Comparison of ENCODE assay signal across 8 mouse cellular contexts in genomic region chr16:78490245-78490644, GRCm38 (mm10).
DNase-seq lines count a peak whose midpoint lies in the region; ATAC-seq and TF ChIP-seq lines count a peak whose summit lies in the region.

No protein-coding gene starts in this region.

- H3K4me3 ChIP-seq in heart, adult 2 months, result peak overlapping the region; percentile 42
- peak overlapping the region; percentile 23 for H3K4me3 ChIP-seq in lung, embryonic 15.5 days
- H3K4me3 ChIP-seq in olfactory bulb, adult 2 months (ENCODE audit: insufficient read depth, low read depth, low read length), result peak overlapping the region; percentile 4; the same call in 1 of the 2 replicates

- H3K4me1 ChIP-seq in heart, adult 2 months (ENCODE audit: control insufficient read depth, insufficient read depth, low read length), result no peaks in the 10 kb centered on the region; the same call in 1 of the 2 replicates
- no peaks in the 10 kb centered on the region for H3K4me1 ChIP-seq in lung, embryonic 15.5 days
- H3K4me1 ChIP-seq in olfactory bulb, adult 2 months (ENCODE audit: control insufficient read depth, insufficient read depth, low read length), result peaks cover 3% of the 10 kb centered on the region

- TF ChIP-seq POLR2A in heart, adult 2 months (IDR thresholded peaks at IDR 0.05; ENCODE audit: insufficient read depth, low read depth, low read length), result no peak
- TF ChIP-seq POLR2A in olfactory bulb, adult 2 months (IDR thresholded peaks at IDR 0.05; ENCODE audit: insufficient read depth, low read depth, low read length), result no peak

- no peaks in the 10 kb centered on the region for H3K79me2 ChIP-seq in heart, adult 2 months (replicated peaks; ENCODE audit: control insufficient read depth, insufficient read depth, low read length)

- WGBS in heart, adult 2 months, result 13% methylated on average over 12 of the region's 12 CpGs
- 22% methylated on average over 12 of the region's 12 CpGs for WGBS in lung, embryonic 15.5 days
- 5% methylated on average over 12 of the region's 12 CpGs for WGBS in olfactory bulb, adult 2 months

- H3K4me2 ChIP-seq in lung, embryonic 15.5 days, result peak overlapping the region; percentile 48

- peak overlapping the region; percentile 31; the same call in 1 of the 2 replicates for H3K9ac ChIP-seq in heart, adult 2 months (ENCODE audit: low read depth, low read length)
- no peak overlapping the region for H3K9ac ChIP-seq in lung, embryonic 15.5 days

- H3K27me3 ChIP-seq in heart, adult 2 months (ENCODE audit: control insufficient read depth, insufficient read depth, low read length), result no peaks in the 10 kb centered on the region
- no peaks in the 10 kb centered on the region for H3K27me3 ChIP-seq in lung, embryonic 15.5 days

- TF ChIP-seq EP300 in heart, adult 2 months (IDR thresholded peaks at IDR 0.05; ENCODE audit: insufficient read depth, low read depth, low read length), result no peak

- peak; percentile 69; the same call in 1 of the 2 replicates for ATAC-seq in lung, embryonic 15.5 days (ENCODE audit: borderline replicate concordance, extremely low read depth, low FRiP score, low TSS enrichment)
- ATAC-seq in cerebellum, adult (ENCODE audit: insufficient number of reproducible peaks, low FRiP score, low TSS enrichment), result no peak

- no peak for TF ChIP-seq CTCF in heart, adult 2 months (IDR thresholded peaks at IDR 0.05)
- no peak for TF ChIP-seq CTCF in olfactory bulb, adult 2 months (IDR thresholded peaks at IDR 0.05; ENCODE audit: insufficient read depth, low read depth, low read length)

- intact Hi-C loops in heart, adult 2 months (cut with DNase I), result no loop called here

- DNase-seq in CD4-positive helper T cell, adult 2 months (ENCODE audit: low read depth, low spot score), result peak; percentile 82
- DNase-seq in adrenal gland, postnatal 36 days, result peak; percentile 28 to 57
- peak; percentile 44 to 67 for DNase-seq in heart, adult 2 months
- peak; percentile 19 for DNase-seq in kidney, adult 11 months
- DNase-seq in right cerebral cortex, adult 2 months (ENCODE audit: low spot score in 2 of 2), result no peak

- no peaks in the 10 kb centered on the region for H3K36me3 ChIP-seq in heart, adult 2 months (ENCODE audit: control insufficient read depth, insufficient read depth, low read length)
- H3K36me3 ChIP-seq in lung, embryonic 15.5 days, result no peaks in the 10 kb centered on the region

- peak overlapping the region; percentile 64 for H3K27ac ChIP-seq in heart, adult 2 months
- H3K27ac ChIP-seq in lung, embryonic 15.5 days, result peak overlapping the region; percentile 48; the same call in 1 of the 2 replicates
- H3K27ac ChIP-seq in olfactory bulb, adult 2 months (ENCODE audit: insufficient read depth, low read depth, low read length), result no peak overlapping the region

- H3K9me3 ChIP-seq in lung, embryonic 15.5 days, result no peaks in the 10 kb centered on the region

Comparison
In these comparisons a context has a peak if more than half of its experiments do, and no peak if none do; other contexts are left out.
1. DNase-seq: peak in CD4-positive helper T cell, adult 2 months (single experiment), adrenal gland, postnatal 36 days (2 of 2), heart, adult 2 months (2 of 2) and kidney, adult 11 months (single experiment); none in right cerebral cortex, adult 2 months (0 of 2).
2. Peak in every context shown above with its lines, with median percentiles within 50 percentile points of each other: H3K4me3 ChIP-seq.